Mouse (Mus musculus): ENCODE results near the gene Car5b. TPM values are rescaled to one million over a fixed set of nuclear protein-coding genes. Genes with fewer than 3 reads are reported as not detected.
A peak's percentile ranks its signal among the peaks of the same experiment; 100 is the strongest.

Car5b gene
- polyA plus RNA-seq, 1 experiment from 2014 or later, result 0.37 TPM

GRCm38 (mm10) chrX:164038882-164039281 is 11.1 kb upstream of the Car5b start:
- DNase-seq (ENCODE audit: low spot score, missing footprints), result no peak
- no peaks in the 10 kb centered on the region for H3K9me3 ChIP-seq (ENCODE audit: control insufficient read depth, low read length)
- H3K4me2 ChIP-seq, result no peak overlapping the region
- H3K9ac ChIP-seq (ENCODE audit: low read length), result no peak overlapping the region
- H3K27ac ChIP-seq (ENCODE audit: low read depth, low read length), result no peak overlapping the region
- peaks cover 2% of the 10 kb centered on the region; the same call in 1 of the 2 replicates for H3K27me3 ChIP-seq (ENCODE audit: control insufficient read depth, insufficient read depth, low read length)
- H3K4me1 ChIP-seq (ENCODE audit: control insufficient read depth, insufficient read depth, low read length), result no peaks in the 10 kb centered on the region
- 48% methylated on average over 2 of the region's 2 CpGs for WGBS
- H3K4me3 ChIP-seq (ENCODE audit: low read depth, low read length), result no peak overlapping the region
- H3K36me3 ChIP-seq (ENCODE audit: control insufficient read depth, insufficient read depth, low read length), result no peaks in the 10 kb centered on the region
- ATAC-seq (ENCODE audit: low FRiP score), result no peak

- 80% methylated on average over 7 of the region's 7 CpGs for WGBS
- no peak overlapping the region for H3K9ac ChIP-seq (ENCODE audit: low read length)
- no peaks in the 10 kb centered on the region for H3K4me1 ChIP-seq (ENCODE audit: control insufficient read depth, insufficient read depth, low read length)
- no peak overlapping the region for H3K27ac ChIP-seq (ENCODE audit: low read depth, low read length)
- DNase-seq (ENCODE audit: low spot score, missing footprints) (no peak), ATAC-seq (ENCODE audit: low FRiP score) (no peak)
- no peaks in the 10 kb centered on the region for H3K36me3 ChIP-seq (ENCODE audit: control insufficient read depth, insufficient read depth, low read length)
- no peak overlapping the region for H3K4me3 ChIP-seq (ENCODE audit: low read depth, low read length)
- peaks cover 2% of the 10 kb centered on the region; the same call in 1 of the 2 replicates for H3K27me3 ChIP-seq (ENCODE audit: control insufficient read depth, insufficient read depth, low read length)
- no peak overlapping the region for H3K4me2 ChIP-seq
- H3K9me3 ChIP-seq (ENCODE audit: control insufficient read depth, low read length), result no peaks in the 10 kb centered on the region
Measured at GRCm38 (mm10) chrX:164035931-164036330, 8.1 kb upstream of the Car5b start.

DNA sequence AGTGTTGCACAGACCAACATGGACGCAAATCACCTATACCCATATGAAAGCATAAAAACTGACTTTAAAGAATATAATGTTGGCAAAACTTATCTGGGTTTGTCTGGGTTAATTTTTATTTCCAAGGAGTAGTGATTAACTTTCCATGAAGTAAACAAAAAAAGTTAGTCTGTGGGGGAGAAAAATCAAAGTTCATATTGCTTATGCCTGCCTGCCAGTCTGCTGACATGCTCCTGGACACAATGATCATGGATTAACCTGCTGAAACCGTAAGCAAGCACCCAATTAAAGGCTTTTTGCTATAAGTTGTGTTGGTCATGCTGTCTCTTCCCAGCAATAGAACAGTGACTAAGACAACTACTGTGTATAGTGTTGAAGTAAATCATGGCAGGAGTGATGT is 7.6 kb upstream of the Car5b start:
- WGBS, result 82% methylated on average over 2 of the region's 2 CpGs
- H3K27me3 ChIP-seq (ENCODE audit: control insufficient read depth, insufficient read depth, low read length), result peaks cover 2% of the 10 kb centered on the region; the same call in 1 of the 2 replicates

GRCm38 (mm10) chrX:164032526-164032925 is 4.7 kb upstream of the Car5b start:
- no peaks in the 10 kb centered on the region for H3K36me3 ChIP-seq (ENCODE audit: control insufficient read depth, insufficient read depth, low read length)
- no peak overlapping the region for H3K4me2 ChIP-seq
- no peak for ATAC-seq (ENCODE audit: low FRiP score)
- 94% methylated on average over 7 of the region's 7 CpGs for WGBS
- no peak for DNase-seq (ENCODE audit: low spot score, missing footprints)
- no peak overlapping the region for H3K9ac ChIP-seq (ENCODE audit: low read length)
- H3K27ac ChIP-seq (ENCODE audit: low read depth, low read length), result no peak overlapping the region
- no peaks in the 10 kb centered on the region for H3K4me1 ChIP-seq (ENCODE audit: control insufficient read depth, insufficient read depth, low read length)
- no peak overlapping the region for H3K4me3 ChIP-seq (ENCODE audit: low read depth, low read length)
- peaks cover 2% of the 10 kb centered on the region; the same call in 1 of the 2 replicates for H3K27me3 ChIP-seq (ENCODE audit: control insufficient read depth, insufficient read depth, low read length)
- H3K9me3 ChIP-seq (ENCODE audit: control insufficient read depth, low read length), result no peaks in the 10 kb centered on the region

More for the DNA sequence above, 7.6 kb upstream of the Car5b start:
- ATAC-seq (ENCODE audit: low FRiP score) (no peak), DNase-seq (ENCODE audit: low spot score, missing footprints) (no peak)
- Histone ChIP-seq H3K4me3 (ENCODE audit: low read depth, low read length) (no peak overlapping the region), H3K4me1 (ENCODE audit: control insufficient read depth, insufficient read depth, low read length) (no peaks in the 10 kb centered on the region), H3K9ac (ENCODE audit: low read length) (no peak overlapping the region), H3K27ac (ENCODE audit: low read depth, low read length) (no peak overlapping the region), H3K9me3 (ENCODE audit: control insufficient read depth, low read length) (no peaks in the 10 kb centered on the region), H3K36me3 (ENCODE audit: control insufficient read depth, insufficient read depth, low read length) (no peaks in the 10 kb centered on the region), H3K4me2 (no peak overlapping the region)

- H3K9ac ChIP-seq (ENCODE audit: low read length), result no peak overlapping the region
- no peak overlapping the region for H3K4me3 ChIP-seq (ENCODE audit: low read depth, low read length)
- H3K27me3 ChIP-seq (ENCODE audit: control insufficient read depth, insufficient read depth, low read length), result no peaks in the 10 kb centered on the region; the same call in 1 of the 2 replicates
- H3K9me3 ChIP-seq (ENCODE audit: control insufficient read depth, low read length), result no peaks in the 10 kb centered on the region
- no peak overlapping the region for H3K27ac ChIP-seq (ENCODE audit: low read depth, low read length)
- H3K4me1 ChIP-seq (ENCODE audit: control insufficient read depth, insufficient read depth, low read length), result no peaks in the 10 kb centered on the region
- 94% methylated on average over 3 of the region's 3 CpGs for WGBS
- ATAC-seq (ENCODE audit: low FRiP score) (no peak), DNase-seq (ENCODE audit: low spot score, missing footprints) (no peak)
- no peak overlapping the region for H3K4me2 ChIP-seq
- no peaks in the 10 kb centered on the region for H3K36me3 ChIP-seq (ENCODE audit: control insufficient read depth, insufficient read depth, low read length)
Measured at GRCm38 (mm10) chrX:164015636-164016035, 12.2 kb downstream of the Car5b start.

GRCm38 (mm10) chrX:164014956-164015355 is 12.8 kb downstream of the Car5b start:
- Histone ChIP-seq H3K4me2 (no peak overlapping the region), H3K36me3 (ENCODE audit: control insufficient read depth, insufficient read depth, low read length) (no peaks in the 10 kb centered on the region), H3K4me3 (ENCODE audit: low read depth, low read length) (no peak overlapping the region), H3K27me3 (ENCODE audit: control insufficient read depth, insufficient read depth, low read length) (no peaks in the 10 kb centered on the region; the same call in 1 of the 2 replicates), H3K9ac (ENCODE audit: low read length) (no peak overlapping the region), H3K4me1 (ENCODE audit: control insufficient read depth, insufficient read depth, low read length) (no peaks in the 10 kb centered on the region), H3K9me3 (ENCODE audit: control insufficient read depth, low read length) (no peaks in the 10 kb centered on the region), H3K27ac (ENCODE audit: low read depth, low read length) (no peak overlapping the region)
- WGBS, result 75% methylated on average over 4 of the region's 4 CpGs
- no peak for ATAC-seq (ENCODE audit: low FRiP score)
- no peak for DNase-seq (ENCODE audit: low spot score, missing footprints)

DNA sequence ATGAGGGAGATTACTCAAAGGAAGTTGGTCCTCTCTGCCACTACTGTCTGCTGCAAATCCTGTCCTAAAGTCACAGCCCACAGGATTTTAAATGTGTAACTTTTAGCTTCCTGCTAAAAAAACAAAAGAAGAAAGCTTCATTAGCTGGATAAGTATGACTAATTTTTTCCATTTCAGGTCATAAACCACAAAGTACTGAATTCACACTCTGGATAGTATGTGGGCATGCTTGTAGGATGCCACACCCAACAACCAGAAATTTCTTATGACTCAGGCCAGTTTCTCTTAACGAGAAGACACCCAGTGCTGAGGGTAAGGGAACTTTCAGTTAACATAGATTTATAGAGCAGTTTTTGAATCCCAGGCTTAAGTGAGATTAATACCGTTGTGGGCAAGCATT is 14.5 kb downstream of the Car5b start:
- Histone ChIP-seq H3K4me3 (ENCODE audit: low read depth, low read length) (no peak overlapping the region), H3K27me3 (ENCODE audit: control insufficient read depth, insufficient read depth, low read length) (no peaks in the 10 kb centered on the region; the same call in 1 of the 2 replicates), H3K36me3 (ENCODE audit: control insufficient read depth, insufficient read depth, low read length) (no peaks in the 10 kb centered on the region), H3K9me3 (ENCODE audit: control insufficient read depth, low read length) (no peaks in the 10 kb centered on the region), H3K4me1 (ENCODE audit: control insufficient read depth, insufficient read depth, low read length) (no peaks in the 10 kb centered on the region), H3K27ac (ENCODE audit: low read depth, low read length) (no peak overlapping the region), H3K9ac (ENCODE audit: low read length) (no peak overlapping the region), H3K4me2 (no peak overlapping the region)
- WGBS, result 88% methylated on average over 2 of the region's 2 CpGs
- ATAC-seq (ENCODE audit: low FRiP score) (no peak), DNase-seq (ENCODE audit: low spot score, missing footprints) (no peak)

- ATAC-seq (ENCODE audit: low FRiP score), result 0 out of 2 replicates have a peak, but pooled peaks have one; percentile 38
- no peak overlapping the region for H3K27ac ChIP-seq (ENCODE audit: low read depth, low read length)
- no peaks in the 10 kb centered on the region for H3K9me3 ChIP-seq (ENCODE audit: control insufficient read depth, low read length)
- no peaks in the 10 kb centered on the region for H3K36me3 ChIP-seq (ENCODE audit: control insufficient read depth, insufficient read depth, low read length)
- no peak overlapping the region for H3K4me3 ChIP-seq (ENCODE audit: low read depth, low read length)
- H3K27me3 ChIP-seq (ENCODE audit: control insufficient read depth, insufficient read depth, low read length), result no peaks in the 10 kb centered on the region; the same call in 1 of the 2 replicates
- peak; percentile 84 for DNase-seq (ENCODE audit: low spot score, missing footprints)
- no peak overlapping the region for H3K9ac ChIP-seq (ENCODE audit: low read length)
- WGBS, result 39% methylated on average over 2 of the region's 2 CpGs
- no peak overlapping the region for H3K4me2 ChIP-seq
- H3K4me1 ChIP-seq (ENCODE audit: control insufficient read depth, insufficient read depth, low read length), result no peaks in the 10 kb centered on the region
Measured at GRCm38 (mm10) chrX:164004809-164005208, 23.0 kb downstream of the Car5b start.

DNA sequence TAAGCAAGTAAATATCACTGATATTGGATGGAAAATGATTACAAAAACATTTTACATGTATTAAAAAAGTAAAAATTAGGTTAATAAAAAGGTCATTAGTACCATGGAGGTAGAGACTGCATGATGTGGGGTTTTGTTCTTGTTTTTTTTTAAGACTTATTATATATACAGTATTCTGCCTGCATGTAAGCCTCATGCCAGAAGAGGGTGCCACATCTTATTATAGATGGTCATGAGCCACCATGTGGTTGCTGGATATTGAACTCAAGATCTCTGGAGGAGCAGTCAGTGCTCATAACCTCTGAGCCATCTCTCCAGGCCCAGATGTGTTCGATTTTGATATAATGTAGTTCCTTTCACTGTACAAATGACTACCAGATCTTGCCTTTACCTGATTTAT is 27.9 kb downstream of the Car5b start:
- H3K4me1 ChIP-seq (ENCODE audit: control insufficient read depth, insufficient read depth, low read length), result no peaks in the 10 kb centered on the region
- H3K4me2 ChIP-seq, result no peak overlapping the region
- H3K9me3 ChIP-seq (ENCODE audit: control insufficient read depth, low read length), result no peaks in the 10 kb centered on the region
- no peaks in the 10 kb centered on the region for H3K36me3 ChIP-seq (ENCODE audit: control insufficient read depth, insufficient read depth, low read length)
- ATAC-seq (ENCODE audit: low FRiP score), result no peak
- no peak overlapping the region for H3K4me3 ChIP-seq (ENCODE audit: low read depth, low read length)
- no peak overlapping the region for H3K9ac ChIP-seq (ENCODE audit: low read length)
- H3K27me3 ChIP-seq (ENCODE audit: control insufficient read depth, insufficient read depth, low read length), result no peaks in the 10 kb centered on the region; the same call in 1 of the 2 replicates
- no peak overlapping the region for H3K27ac ChIP-seq (ENCODE audit: low read depth, low read length)
- WGBS, result 76% methylated on average over 1 of the region's 1 CpGs
- DNase-seq (ENCODE audit: low spot score, missing footprints), result no peak

Data from midbrain, embryonic 11.5 days (tissue).